Mouse (Mus musculus) cerebellum, adult 2 months (tissue): ENCODE data around the gene Fnip2.

Source experiments
- CTCF ChIP-seq: fragments of 200-500 bp; IDR thresholded peaks from 2 replicates; pipeline ENCODE4 v1.5.1; 2011; ENCODE audit warnings: low read depth, mild to moderate bottlenecking, control low read depth, low read length, moderate library complexity, borderline replicate concordance; ENCODE audit not compliant: insufficient read depth
- POLR2A ChIP-seq: fragments of 200-500 bp; IDR thresholded peaks from 2 replicates; pipeline ENCODE4 v1.6.1; 2011; ENCODE audit warnings: low read length, control low read depth, borderline replicate concordance; ENCODE audit not compliant: insufficient read depth

- TF ChIP-seq POLR2A (no peak), CTCF (no peak)
Measured at GRCm38 (mm10) chr3:79523349-79523748, 44.2 kb downstream of the Fnip2 start.
